Mouse (Mus musculus) right cerebral cortex, postnatal 36 days (tissue): Measurements from ENCODE around the gene Qtrt1.

Experiments
- DNase-seq, 2 experiments: peaks; one replicate each; pipeline ENCODE4 v3.0.0; 2022; ENCODE audit warnings: low spot score in 2 of 2, mixed read lengths in 1 of 2

The Qtrt1 gene

GRCm38 (mm10) chr9:21411669-21412550, at the start of gene Qtrt1:
Gene Qtrt1 (plus strand): TSS chr9:21411837.
- DNase-seq = peak; percentile 89 to 95

DNA sequence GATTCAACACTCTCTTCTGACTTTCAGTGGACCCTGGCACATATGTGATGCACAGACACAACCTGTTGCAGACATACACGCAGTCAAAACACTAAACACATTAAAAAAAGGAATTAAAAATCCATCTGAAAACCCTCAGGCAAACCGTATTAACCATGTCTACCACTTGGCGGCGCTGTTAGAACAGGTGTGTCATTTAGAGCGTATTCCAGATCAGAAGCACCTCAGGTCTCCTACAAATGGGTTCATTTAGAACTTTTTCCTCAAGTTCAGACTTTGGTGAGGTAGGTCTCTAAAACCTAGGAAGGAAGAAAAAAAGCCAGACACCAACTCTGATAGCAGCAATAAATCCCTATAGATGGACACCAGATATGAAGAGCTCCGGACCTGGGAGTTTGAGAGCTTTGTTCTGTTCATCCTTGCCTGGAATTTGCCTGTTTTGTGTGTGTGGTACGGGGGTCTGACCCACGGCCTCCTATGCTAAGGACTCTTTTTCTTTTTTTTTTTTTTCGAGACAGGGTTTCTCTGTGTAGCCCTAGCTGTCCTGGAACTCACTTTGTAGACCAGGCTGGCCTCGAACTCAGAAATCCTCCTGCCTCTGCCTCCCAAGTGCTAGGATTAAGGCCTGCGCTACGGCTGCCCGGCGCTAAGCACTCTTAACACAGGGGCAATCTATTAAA, 45.0 kb upstream of the Qtrt1 start:
- peak; percentile 45 to 46 for DNase-seq

DNA sequence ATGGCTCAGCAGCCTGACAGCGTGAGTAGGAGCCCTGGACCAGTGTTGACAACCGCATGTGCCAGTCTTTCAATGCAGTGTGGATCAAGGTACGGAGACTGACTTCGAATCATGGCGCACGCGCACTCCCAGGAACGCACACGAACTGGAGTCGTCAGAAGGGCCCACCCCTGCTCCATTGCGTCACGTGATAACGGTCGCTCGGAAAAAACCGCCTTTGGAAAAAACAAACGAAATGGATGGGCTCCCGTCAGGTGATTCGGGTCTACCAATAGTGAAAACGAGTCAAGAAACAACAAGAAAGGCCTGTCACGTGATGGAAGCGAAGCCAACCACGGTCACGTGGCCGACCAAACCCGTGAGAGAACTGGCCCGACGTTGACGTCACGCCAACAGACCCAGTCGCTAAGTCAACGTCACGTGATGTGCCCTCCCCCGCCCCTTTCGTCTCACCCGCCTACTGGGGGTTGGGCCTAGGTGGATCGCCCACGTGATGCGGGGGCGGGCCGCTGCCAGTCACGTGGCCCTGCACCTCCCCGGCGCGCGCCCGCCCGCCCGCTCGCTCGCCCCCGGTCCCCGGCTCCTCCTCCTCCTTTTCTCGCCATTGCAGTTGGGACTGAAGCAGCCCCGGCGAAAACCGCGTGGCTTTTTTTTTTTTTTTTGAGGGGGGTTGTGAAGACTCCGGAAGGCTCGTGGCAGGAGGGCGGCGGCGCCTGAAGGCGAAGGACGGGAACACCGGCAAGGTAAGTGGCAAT, 44.1 kb upstream of the Qtrt1 start, which contains the start of gene Ilf3:
Gene Ilf3, plus strand, starts transcription at position 515 of the 755 bp plus-strand sequence.
- DNase-seq = peak; percentile 100

- peak; percentile 41 to 54 for DNase-seq
These were observed 43.5 kb upstream of the Qtrt1 start for GRCm38 (mm10) chr9:21368131-21368584.

DNA sequence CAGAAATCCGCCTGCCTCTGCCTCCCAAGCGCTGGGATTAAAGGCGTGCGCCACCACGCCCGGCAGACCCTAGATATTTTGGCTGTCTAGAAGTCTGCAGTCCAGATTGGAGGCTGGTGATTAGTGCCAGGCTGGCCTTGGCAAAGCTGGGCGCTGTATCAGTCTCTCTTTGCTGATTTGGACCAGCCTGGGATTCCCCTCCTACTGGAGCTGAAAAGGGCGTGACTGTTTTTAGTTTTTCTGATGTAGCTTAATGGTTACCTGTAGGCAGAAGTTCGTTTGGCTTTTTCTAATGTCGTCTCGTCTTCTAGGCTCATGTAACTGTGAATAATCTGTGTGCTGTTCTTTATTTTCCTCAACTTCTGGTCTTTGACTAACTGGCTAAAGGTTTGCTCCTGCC, 42.6 kb upstream of the Qtrt1 start:
- DNase-seq = no peak

DNA sequence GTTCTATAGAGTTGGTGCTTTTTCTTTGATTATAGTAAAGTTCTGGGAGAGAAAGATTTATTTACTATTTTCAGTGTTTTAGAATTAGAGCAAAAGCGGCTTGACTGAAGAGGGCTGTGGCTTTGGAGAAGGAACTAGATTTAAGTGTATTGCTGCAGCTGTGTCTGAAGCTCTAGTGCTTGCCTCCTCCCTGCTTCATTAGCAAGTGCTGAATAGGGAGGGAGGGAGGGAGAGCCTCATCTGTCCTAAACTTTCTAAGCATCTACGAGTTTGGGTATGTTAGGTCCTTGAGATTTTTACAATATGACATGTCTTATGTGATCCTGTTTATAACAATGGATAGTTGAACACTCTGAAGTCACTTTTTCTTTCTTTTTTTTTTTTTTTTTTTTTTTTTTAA, 40.8 kb upstream of the Qtrt1 start:
- no peak for DNase-seq

GRCm38 (mm10) chr9:21372508-21372907, 39.1 kb upstream of the Qtrt1 start:
- no peak for DNase-seq

DNA sequence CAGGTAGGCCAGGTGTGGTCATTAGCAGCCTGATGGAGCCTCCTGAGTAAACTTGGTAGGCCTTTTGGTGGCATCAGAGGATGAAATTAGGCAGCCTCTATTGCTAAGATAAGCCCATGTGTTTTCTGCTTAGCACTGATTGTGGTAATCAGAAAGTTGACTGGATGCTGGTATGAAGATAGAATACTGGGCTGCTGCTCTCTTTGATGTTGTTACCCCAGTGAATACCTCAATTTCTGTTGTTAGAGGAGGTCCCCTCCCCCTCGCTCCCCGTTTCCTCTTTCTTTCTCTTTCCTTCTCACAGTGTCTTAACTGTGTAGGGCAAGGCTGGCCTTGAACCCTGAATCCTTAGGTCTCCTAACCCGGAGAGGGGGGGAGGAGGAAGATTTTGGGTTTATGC, 32.4 kb upstream of the Qtrt1 start:
- no peak for DNase-seq

- no peak for DNase-seq
These were observed 30.8 kb upstream of the Qtrt1 start for GRCm38 (mm10) chr9:21380868-21381267.

- no peak for DNase-seq
These were observed 27.7 kb upstream of the Qtrt1 start for GRCm38 (mm10) chr9:21383966-21384365.

- no peak for DNase-seq
These were observed 18.9 kb upstream of the Qtrt1 start for GRCm38 (mm10) chr9:21392646-21393175.

GRCm38 (mm10) chr9:21395692-21396091, 15.9 kb upstream of the Qtrt1 start:
- DNase-seq = no peak

DNA sequence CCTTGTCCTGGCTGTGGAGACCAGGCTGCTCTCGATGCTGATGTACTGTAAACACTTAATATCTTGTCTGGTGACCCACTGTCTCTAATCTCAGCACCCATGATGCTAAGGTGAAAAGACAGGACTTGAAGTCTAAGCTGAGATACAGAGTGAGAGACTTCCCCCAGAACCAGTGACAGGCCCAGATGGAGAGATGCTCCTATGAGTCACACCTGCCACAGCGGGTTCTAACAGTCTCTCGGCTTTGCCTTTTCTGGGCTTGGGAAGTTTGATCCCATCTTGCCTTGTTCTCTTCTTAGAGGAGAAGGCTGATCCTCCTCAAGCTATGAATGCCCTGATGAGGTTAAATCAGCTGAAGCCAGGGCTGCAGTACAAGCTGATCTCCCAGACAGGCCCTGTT, 14.5 kb upstream of the Qtrt1 start:
- DNase-seq = no peak

DNA sequence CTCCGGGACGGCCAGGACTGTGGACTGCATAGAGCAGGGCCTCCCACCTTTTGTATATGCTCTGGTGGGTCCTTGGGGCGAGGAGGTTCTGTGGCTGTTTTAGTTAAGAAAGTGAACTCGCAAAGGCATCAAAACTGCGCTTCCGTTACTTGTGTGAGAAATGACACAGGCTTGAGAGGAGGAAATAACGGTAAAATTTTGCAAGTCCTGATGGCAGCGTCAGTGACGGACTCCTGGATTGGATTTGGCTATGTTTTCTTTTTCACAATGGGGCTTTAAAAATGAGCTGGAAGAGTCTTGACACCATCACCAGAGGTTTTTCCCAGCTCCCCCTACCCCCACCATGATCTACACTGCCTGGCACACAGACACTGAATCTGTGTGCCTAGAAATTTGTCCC, 10.6 kb upstream of the Qtrt1 start:
- no peak for DNase-seq

- DNase-seq = no peak
These were observed 8.8 kb upstream of the Qtrt1 start for GRCm38 (mm10) chr9:21402764-21403253.

- DNase-seq = no peak
These were observed 7.9 kb upstream of the Qtrt1 start for GRCm38 (mm10) chr9:21403745-21404144.

DNA sequence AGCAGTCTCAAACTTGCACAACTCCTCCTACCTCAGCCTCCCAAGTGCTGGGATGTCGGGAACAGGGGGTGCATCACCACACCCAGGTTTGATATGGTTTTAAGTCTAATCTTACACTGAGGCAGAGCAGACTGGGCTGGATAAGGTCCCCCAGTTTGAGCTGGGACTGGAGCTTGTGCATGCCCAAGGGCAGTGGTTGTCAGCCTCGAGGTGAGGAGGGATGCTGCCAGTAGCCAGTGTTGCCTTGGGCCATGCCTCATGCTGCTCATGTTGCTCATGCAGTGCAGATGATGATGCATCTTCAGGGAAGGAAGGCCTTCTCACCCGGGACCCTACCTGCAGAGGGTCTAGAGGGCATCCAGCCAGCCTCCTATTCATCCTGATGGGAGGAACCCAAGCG, 6.1 kb upstream of the Qtrt1 start:
- DNase-seq = no peak

DNA sequence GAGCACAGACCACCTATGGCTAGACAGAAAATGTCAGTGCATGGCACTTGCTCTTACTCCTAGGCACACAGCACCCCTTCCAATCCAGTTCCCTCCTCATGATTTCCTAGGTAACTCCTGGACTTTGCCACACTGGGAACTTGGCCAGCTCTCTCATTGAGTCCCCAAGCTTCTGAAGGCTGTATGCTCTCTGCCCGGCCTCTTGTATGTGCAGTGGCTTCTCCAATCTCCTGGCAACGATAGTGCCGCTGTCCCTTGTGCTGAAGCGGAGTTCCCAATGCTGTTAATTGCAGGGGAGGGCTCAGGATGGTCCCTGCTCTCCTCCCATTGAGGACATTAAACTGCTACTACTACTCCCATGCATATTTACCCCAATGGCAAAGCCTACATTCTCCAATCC, 3.7 kb upstream of the Qtrt1 start:
- no peak for DNase-seq

DNA sequence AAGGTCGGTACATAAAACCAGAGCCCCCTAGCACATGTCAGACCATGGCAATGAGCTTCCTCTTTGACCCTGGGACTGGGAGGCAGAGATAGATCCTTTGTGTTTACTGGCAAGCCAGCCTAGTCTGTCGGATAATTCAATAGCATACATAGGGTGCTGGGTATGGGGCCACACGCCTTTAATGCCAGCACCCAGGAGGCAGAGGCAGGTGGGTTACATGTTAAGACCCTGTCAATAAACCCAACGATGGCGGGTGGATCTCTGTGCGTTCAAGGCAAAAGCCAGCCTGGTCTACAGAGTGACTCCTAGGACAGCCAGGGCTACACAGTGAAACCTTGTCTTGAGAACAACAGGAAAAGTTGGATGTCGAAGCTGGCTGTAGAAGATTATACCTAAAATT, 3.0 kb upstream of the Qtrt1 start:
- DNase-seq = no peak

GRCm38 (mm10) chr9:21409592-21410317, 1.9 kb upstream of the Qtrt1 start:
- peak; percentile 69 to 74 for DNase-seq

- no peak for DNase-seq
These were observed 6.2 kb downstream of the Qtrt1 start for GRCm38 (mm10) chr9:21417866-21418265.
